Mouse (Mus musculus): ENCODE measurements at regions not wholly inside any gene's neighbourhood (a gene's known extent, or its start where the extent isn't known, plus 50 kb on each side); places are given as distances from the start of the nearest gene placed in this dataset.

DNA sequence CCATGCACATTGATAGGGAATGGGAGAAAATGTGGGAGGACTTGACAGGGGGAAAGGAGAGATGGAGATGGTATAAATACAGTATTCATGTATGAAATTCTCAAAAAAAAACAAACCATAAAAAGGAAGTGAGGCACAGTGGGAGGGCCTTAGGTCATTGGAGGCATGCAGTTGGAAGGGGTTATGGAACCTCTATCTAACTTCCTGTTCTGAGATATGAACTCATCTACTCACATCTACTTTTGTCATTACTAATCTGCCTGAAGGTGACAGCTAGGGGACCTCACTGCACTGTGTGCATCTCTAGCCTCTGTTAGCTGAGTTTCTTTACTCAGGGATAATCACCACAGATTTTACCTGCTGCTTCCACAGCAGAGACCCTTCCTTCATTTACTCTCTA lies 366.3 kb upstream of the Prickle1 start:
- DNase-seq (ENCODE audit: low spot score in 2 of 2): no peak

GRCm38 (mm10) chr15:93959931-93960330 lies 364.2 kb upstream of the Prickle1 start:
- no peak for DNase-seq (ENCODE audit: low spot score in 2 of 2)

DNA sequence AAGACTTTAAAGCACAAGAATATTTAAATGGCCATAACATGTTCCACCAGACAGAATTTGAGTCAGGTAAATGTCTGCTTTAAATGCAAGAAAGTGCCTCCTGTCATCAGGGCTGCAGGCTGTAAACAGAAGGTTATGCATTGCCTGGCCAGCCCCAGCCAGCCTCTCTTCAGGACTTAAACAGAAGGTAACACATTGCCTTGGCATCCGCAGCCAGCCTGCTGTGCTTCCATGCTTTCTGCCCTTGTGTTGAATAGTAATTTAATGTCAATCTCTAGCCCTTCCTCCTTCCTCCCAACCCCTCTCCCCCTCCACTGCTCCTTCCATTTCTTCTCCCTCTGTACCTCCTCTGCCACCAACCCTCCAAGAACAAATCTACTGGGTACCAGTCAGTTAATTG lies 362.4 kb upstream of the Prickle1 start:
- DNase-seq (ENCODE audit: low spot score in 2 of 2): no peak

DNA sequence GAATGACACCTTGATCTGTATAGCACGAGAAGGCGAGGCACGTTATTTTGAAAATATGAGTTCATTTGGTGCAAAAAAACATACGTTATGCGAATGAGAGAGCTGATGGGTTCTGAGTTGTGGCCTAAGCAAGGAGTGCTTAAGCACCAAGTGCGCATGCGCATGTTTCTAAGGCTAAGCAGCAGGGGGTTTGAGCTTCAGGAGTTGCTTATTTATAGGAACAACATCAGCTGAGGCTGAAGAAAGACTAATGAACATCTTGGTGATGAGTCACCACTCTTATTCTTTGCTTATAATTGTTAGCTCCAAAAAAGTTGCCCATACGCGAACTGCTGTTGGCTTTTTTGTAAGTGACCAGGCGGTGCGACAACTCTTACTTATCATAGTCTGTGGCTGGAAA lies 361.1 kb upstream of the Prickle1 start:
- DNase-seq (ENCODE audit: low spot score in 2 of 2): no peak

- no peak for DNase-seq (ENCODE audit: low spot score in 2 of 2)
These were observed 357.9 kb upstream of the Prickle1 start for GRCm38 (mm10) chr15:93953548-93953947.

- no peak for DNase-seq (ENCODE audit: low spot score in 2 of 2)
These were observed 354.8 kb upstream of the Prickle1 start for GRCm38 (mm10) chr15:93950441-93950840.

GRCm38 (mm10) chr15:93948902-93949301 lies 353.2 kb upstream of the Prickle1 start:
- no peak for DNase-seq (ENCODE audit: low spot score in 2 of 2)

- DNase-seq (ENCODE audit: low spot score in 2 of 2): no peak
These were observed 347.9 kb upstream of the Prickle1 start for GRCm38 (mm10) chr15:93943545-93943944.

- DNase-seq (ENCODE audit: low spot score in 2 of 2): no peak
These were observed 337.3 kb upstream of the Prickle1 start for GRCm38 (mm10) chr15:93932971-93933496.

DNA sequence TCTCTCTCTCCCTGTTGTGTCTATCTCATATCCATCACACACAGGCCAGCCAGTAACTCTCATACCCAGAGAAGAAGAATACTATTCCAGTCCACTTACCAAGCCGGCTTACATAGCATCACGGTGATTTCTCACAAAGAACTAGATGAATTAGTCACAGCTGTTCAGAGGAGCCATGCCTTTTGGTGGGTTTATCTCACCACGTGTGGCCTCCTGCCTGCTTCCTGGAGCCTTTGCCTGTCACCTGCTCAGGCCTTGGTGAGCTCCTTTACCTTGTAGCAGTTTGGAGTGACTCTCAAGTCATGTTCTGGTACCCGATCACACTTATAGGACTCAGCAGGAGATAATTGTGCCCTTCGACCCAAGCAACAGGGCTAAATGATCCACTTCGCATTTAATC lies 331.2 kb upstream of the Prickle1 start:
- no peak for DNase-seq (ENCODE audit: low spot score in 2 of 2)

DNA sequence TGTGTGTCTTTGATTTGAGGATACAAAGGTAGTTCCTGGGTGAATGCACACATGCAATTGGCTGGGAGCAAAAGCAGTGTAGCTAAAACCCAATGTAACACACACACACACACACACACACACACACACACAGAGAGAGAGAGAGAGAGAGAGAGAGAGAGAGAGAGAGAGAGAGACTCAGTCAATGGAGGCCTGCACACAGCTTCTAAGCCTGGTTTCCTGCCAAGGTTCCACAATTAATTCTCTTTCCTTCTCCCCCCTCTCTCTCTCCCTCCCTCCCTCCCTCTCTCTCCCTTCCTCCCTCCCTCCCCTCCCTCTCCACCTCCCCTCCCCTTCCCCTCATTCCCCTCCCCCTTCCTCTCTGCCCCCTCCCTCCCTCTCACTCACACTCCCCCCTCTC lies 330.6 kb upstream of the Prickle1 start:
- DNase-seq (ENCODE audit: low spot score in 2 of 2): no peak

- no peak for DNase-seq (ENCODE audit: low spot score in 2 of 2)
These were observed 326.0 kb upstream of the Prickle1 start for GRCm38 (mm10) chr15:93921457-93922234.

- no peak for DNase-seq (ENCODE audit: low spot score in 2 of 2)
These were observed 325.3 kb upstream of the Prickle1 start for GRCm38 (mm10) chr15:93920996-93921395.

DNA sequence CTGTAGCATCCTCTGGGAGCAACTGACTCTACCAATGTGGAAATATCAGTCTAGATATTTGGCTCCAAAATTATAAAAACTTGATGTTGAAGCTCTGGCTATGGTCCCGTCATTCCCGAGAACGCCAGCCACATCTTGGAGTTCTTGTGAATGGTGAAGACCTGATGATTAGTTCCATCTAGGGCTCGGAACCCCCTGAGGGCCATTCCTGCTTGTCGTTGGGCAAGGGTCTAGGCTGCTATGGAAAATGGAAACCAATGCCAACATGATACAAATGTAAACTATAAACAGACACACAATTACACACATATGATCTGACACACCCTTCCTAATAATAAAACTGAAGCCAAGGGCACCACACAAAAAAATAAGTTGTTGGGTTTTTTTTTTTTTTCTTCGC lies 323.9 kb upstream of the Prickle1 start:
- DNase-seq (ENCODE audit: low spot score in 2 of 2): no peak

GRCm38 (mm10) chr15:93916856-93917255 lies 321.2 kb upstream of the Prickle1 start:
- no peak for DNase-seq (ENCODE audit: low spot score in 2 of 2)

DNA sequence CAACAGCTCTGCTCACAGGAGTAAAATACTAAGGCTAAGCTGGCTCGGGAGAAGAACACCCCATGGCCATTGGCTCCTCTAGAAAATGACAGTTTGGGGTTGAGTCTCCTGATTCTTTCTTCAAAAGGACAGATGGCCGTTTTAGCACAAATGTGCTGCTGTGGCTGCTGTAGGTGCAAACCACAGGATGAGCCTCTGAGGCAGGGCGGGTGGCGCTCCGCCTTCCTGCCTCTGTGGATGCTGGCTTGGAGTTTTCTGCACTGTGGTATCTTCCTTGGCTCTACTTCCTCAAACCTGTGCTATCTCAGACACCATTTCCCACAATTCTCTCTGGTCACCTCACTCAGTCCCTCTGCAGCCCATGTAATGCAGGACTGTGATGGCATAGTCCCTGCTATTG lies 317.8 kb upstream of the Prickle1 start:
- no peak for DNase-seq (ENCODE audit: low spot score in 2 of 2)

GRCm38 (mm10) chr15:93913041-93913440 lies 317.4 kb upstream of the Prickle1 start:
- no peak for DNase-seq (ENCODE audit: low spot score in 2 of 2)

- DNase-seq (ENCODE audit: low spot score in 2 of 2): no peak
These were observed 315.3 kb upstream of the Prickle1 start for GRCm38 (mm10) chr15:93910981-93911431.

DNA sequence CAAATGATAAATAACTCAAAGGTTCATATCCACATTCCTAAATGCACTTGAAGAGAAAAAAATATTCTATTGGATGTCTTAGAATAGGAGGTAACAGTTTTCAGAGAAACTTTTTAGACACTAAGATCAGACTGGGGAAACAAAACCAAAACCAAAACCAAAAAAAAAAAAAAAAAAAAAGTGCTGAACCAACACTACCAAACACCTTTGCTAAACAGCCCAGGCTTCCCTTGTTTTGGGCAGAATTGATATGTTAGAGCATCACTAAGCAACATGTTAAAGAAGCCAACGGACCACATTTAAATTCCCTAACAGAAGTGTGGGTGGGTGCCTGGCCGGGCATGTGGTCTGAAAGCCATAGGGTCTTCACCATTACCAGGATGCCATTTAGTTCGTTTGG lies 314.5 kb upstream of the Prickle1 start:
- DNase-seq (ENCODE audit: low spot score in 2 of 2): no peak

- no peak for DNase-seq (ENCODE audit: low spot score in 2 of 2)
These were observed 308.2 kb upstream of the Prickle1 start for GRCm38 (mm10) chr15:93903671-93904603.

GRCm38 (mm10) chr15:93882826-93883225 lies 287.1 kb upstream of the Prickle1 start:
- no peak for DNase-seq (ENCODE audit: low spot score in 2 of 2)

DNA sequence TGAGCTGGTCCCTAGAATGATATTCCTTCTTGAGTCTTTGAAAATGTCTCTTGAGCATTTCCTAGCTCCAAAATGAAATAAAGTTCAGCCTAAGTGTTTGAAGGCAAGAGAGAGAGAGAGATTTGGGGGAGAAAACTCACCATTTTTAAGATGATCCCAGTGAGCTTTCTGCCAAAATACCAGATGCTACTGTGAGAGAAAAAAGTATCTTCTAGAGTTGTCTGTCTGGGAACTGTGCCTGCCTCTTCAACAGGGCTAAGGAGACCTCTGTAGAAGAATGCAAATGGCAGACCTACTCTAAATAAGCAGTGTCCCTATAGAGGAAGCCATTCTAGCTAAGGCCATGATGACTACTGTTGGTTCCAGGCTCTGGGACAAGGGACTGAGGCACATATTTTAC lies 285.6 kb upstream of the Prickle1 start:
- DNase-seq (ENCODE audit: low spot score in 2 of 2): no peak

DNA sequence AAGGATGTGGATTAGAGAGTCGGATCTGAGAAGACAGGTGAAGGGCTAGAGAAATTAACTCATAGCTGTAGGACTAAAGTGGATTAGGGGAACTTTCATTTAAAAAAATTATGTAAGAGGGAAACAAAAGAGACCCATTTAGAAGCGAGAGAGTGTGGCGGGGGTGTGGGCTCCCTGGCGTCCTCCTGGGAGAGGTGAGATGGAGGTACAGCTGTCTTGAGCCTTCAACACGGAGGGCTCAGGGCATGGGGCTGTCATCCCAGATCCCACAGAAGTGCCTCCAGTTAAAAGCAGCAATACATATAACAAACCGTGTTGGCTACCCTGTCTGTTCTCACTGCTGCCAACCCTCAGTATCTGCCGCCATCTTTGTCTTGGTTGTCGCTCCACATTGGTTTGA lies 284.6 kb upstream of the Prickle1 start:
- DNase-seq (ENCODE audit: low spot score in 2 of 2): no peak

Measured in spleen, postnatal 14 days (tissue).